Mouse (Mus musculus) liver, embryonic 15.5 days (tissue): ENCODE measurements around the gene Gm12394. TPM values are rescaled to one million over a fixed set of nuclear protein-coding genes. Genes with fewer than 3 reads are reported as not detected.
"Not testable (repeated sequence)": the region's sequence is repeated elsewhere in the genome, so short reads cannot be mapped to it uniquely, and the experiment has no call there.

Experiments used
- ATAC-seq: fragments of 200-750 bp; cut with Nextera tagmentation; 2 replicates; pipeline ENCODE4 v1.8.0; 2017; ENCODE audit warnings: moderate number of reproducible peaks, mild to moderate bottlenecking, moderate library complexity; ENCODE audit not compliant: insufficient read depth
- H3K27ac ChIP-seq: fragments of 300-500 bp; sonication (generic); replicated peaks from 2 replicates; pipeline ENCODE4 v1.5.1; 2015; ENCODE audit warnings: mild to moderate bottlenecking, inconsistent platforms
- H3K27me3 ChIP-seq: fragments of 300-500 bp; sonication (generic); 2 replicates; pipeline ENCODE4 v1.6.1; 2015; ENCODE audit warnings: mild to moderate bottlenecking, inconsistent platforms
- H3K36me3 ChIP-seq: fragments of 300-500 bp; sonication (generic); replicated peaks from 2 replicates; pipeline ENCODE4 v1.6.1; 2015; ENCODE audit warnings: moderate library complexity, mild to moderate bottlenecking, inconsistent platforms
- H3K4me1 ChIP-seq: fragments of 300-500 bp; sonication (generic); replicated peaks from 2 replicates; pipeline ENCODE4 v1.6.1; 2015; ENCODE audit warnings: inconsistent platforms
- H3K4me2 ChIP-seq: fragments of 300-500 bp; sonication (generic); 2 replicates; pipeline ENCODE4 v1.6.1; 2015; ENCODE audit warnings: moderate library complexity, mild to moderate bottlenecking, inconsistent platforms
- H3K4me3 ChIP-seq: fragments of 300-500 bp; sonication (generic); replicated peaks from 2 replicates; pipeline ENCODE4 v1.5.1; 2015; ENCODE audit warnings: mild to moderate bottlenecking, inconsistent platforms
- H3K9ac ChIP-seq: fragments of 300-500 bp; sonication (generic); 2 replicates; pipeline ENCODE4 v1.6.1; 2015; ENCODE audit warnings: moderate library complexity, mild to moderate bottlenecking, inconsistent platforms
- H3K9me3 ChIP-seq: fragments of 300-500 bp; sonication (generic); replicated peaks from 2 replicates; pipeline ENCODE4 v1.6.1; 2016; ENCODE audit warnings: inconsistent platforms
- WGBS: fragments of 180-500 bp; shearing (Covaris S2); methylation state at CpG from one replicate; pipeline ENCODE4 v1.1.7; 2015; ENCODE audit warnings: mixed read lengths; ENCODE audit not compliant: insufficient replicate concordance; 5-methylcytosine and 5-hydroxymethylcytosine counted together
- polyA plus RNA-seq: library from polyadenylated mRNA; unstranded; fragments of >200 nt; fragmentation: Nextera tagmentation; extraction: Ambion mirVana; gene quantifications from 2 replicates; pipeline ENCODE4 v1.2.1, GENCODE M21; 2015

The Gm12394 gene
- polyA plus RNA-seq, 1 experiment from 2014 or later: not detected

- WGBS: 39% methylated on average over 5 of the region's 5 CpGs
- peak; percentile 55 for ATAC-seq
- H3K27ac ChIP-seq: peak overlapping the region; percentile 89
- peak overlapping the region; percentile 36 for H3K4me3 ChIP-seq
- H3K9ac ChIP-seq: peak overlapping the region; percentile 47
- H3K9me3 ChIP-seq, H3K36me3 ChIP-seq, H3K27me3 ChIP-seq: not testable (repeated sequence)
- H3K4me1 ChIP-seq: peaks cover 77% of the 10 kb centered on the region
- peak overlapping the region; percentile 50 for H3K4me2 ChIP-seq
Measured at GRCm38 (mm10) chr4:42863487-42863886, 6.9 kb upstream of the Gm12394 start.

DNA sequence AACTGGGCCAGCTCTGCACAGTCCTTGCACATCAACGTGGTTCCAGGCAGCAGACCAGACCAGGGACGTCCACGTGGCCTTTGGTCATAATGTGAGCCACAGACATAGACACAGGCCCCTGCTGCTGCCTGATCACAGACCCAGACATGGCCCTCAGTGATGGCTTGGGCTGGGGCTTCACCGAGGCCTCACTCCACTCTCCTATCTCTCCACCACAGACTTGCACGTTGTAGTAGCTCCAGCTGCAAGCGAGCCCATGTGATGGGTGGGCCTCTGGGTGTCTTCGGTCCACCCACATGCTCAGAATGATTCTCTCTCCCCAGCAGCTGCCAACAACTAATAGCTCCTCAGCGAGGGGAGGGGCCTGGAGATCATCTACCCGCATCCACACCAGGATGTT, 3.9 kb upstream of the Gm12394 start:
- H3K36me3 ChIP-seq, H3K27me3 ChIP-seq, H3K9me3 ChIP-seq: not testable (repeated sequence)
- Histone ChIP-seq H3K4me3 (peak overlapping the region; percentile 27; the same call in 1 of the 2 replicates), H3K4me2 (peak overlapping the region; percentile 59), H3K27ac (peak overlapping the region; percentile 97), H3K4me1 (peaks cover 47% of the 10 kb centered on the region), H3K9ac (peak overlapping the region; percentile 61)
- peak; percentile 100 for ATAC-seq
- 22% methylated on average over 9 of the region's 9 CpGs for WGBS

DNA sequence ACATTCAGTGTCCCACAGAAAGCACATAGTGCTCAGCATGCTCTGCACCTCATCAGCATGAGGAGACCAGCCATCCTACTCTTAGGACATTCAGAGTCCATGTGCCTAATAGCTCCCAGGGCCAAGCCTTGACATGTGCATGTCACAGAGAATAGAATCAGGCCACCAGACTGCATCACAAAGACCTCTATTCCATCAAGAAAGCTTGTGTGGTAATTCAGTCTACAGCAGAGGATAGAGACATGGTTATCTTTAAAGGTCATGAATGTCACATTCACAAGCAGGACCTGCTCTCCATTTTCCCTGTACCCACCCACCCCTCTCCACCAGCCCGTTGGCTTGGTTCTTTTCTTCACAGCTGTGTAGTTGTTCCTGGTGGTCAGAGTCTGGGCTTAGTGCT, 2.8 kb downstream of the Gm12394 start, which contains the start of gene Fam205a1:
TSS of gene Fam205a1 (minus strand) at position 101 of the 400 bp plus-strand sequence.
- not testable (repeated sequence) for H3K4me1 ChIP-seq, H3K27me3 ChIP-seq, H3K9me3 ChIP-seq, H3K27ac ChIP-seq, H3K9ac ChIP-seq, H3K4me3 ChIP-seq, ATAC-seq, H3K4me2 ChIP-seq, H3K36me3 ChIP-seq
- WGBS: 94% methylated on average over 1 of the region's 1 CpGs

- not testable (repeated sequence) for ATAC-seq, H3K4me2 ChIP-seq
Measured at GRCm38 (mm10) chr4:42773893-42774292, 82.7 kb downstream of the Gm12394 start, which contains the start of gene Ccl21a. Ccl21a (minus strand) TSS chr4:42773993.

DNA sequence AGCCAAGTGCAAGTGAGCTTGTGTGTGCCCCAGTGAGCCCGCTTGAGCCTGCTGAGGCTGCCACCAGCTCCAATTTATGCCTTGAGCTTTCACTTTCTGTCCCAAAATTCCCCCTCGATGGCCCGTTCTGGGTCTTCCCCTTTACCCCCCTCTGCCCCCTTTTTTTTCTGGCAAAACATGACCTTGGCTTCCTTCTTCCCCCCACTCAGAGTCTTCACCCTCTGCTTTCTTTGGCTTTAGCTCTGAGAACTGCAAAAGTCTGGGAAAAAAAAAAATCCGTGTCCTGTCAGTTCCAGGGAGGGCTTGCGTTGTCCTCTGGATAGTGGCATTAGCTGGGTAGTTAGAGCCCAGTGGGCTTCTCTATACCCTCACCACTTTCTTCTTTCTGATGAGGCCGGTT, 100.1 kb downstream of the Gm12394 start, which contains the start of gene Ccl19:
TSS of gene Ccl19 (minus strand) at position 101 of the 400 bp plus-strand sequence.
- H3K4me2 ChIP-seq: not testable (repeated sequence)

More at GRCm38 (mm10) chr4:42773893-42774292, 82.7 kb downstream of the Gm12394 start, which contains the start of gene Ccl21a:
- H3K27me3 ChIP-seq, H3K4me3 ChIP-seq, H3K9me3 ChIP-seq, H3K4me1 ChIP-seq, H3K36me3 ChIP-seq, H3K9ac ChIP-seq, H3K27ac ChIP-seq: not testable (repeated sequence)
- WGBS: no CpG with 5 or more reads among the region's 5 CpGs

GRCm38 (mm10) chr4:42735245-42735644, 121.3 kb downstream of the Gm12394 start, which contains the start of gene 4930578G10Rik:
4930578G10Rik (plus strand) TSS chr4:42735545.
- not testable (repeated sequence) for ATAC-seq, H3K27ac ChIP-seq
- no CpG with 5 or more reads among the region's 13 CpGs for WGBS

More for the DNA sequence above, 100.1 kb downstream of the Gm12394 start, which contains the start of gene Ccl19:
- not testable (repeated sequence) for H3K27ac ChIP-seq, H3K4me1 ChIP-seq, H3K9ac ChIP-seq, H3K9me3 ChIP-seq, H3K36me3 ChIP-seq, ATAC-seq, H3K27me3 ChIP-seq, H3K4me3 ChIP-seq
- no CpG with 5 or more reads among the region's 6 CpGs for WGBS

More at GRCm38 (mm10) chr4:42735245-42735644, 121.3 kb downstream of the Gm12394 start, which contains the start of gene 4930578G10Rik:
- not testable (repeated sequence) for H3K9ac ChIP-seq, H3K36me3 ChIP-seq, H3K4me2 ChIP-seq, H3K4me3 ChIP-seq, H3K9me3 ChIP-seq, H3K27me3 ChIP-seq, H3K4me1 ChIP-seq

Other genes starting within 250 kb of the Gm12394 start
- gene Gm10591, start 244.6 kb downstream of the Gm12394 start, polyA plus RNA-seq: not detected in 2 replicates
- not detected in 2 replicates for gene Gm2564, start 227.1 kb downstream of the Gm12394 start, polyA plus RNA-seq
- not detected in 2 replicates for gene Ccl27b, start 201.5 kb downstream of the Gm12394 start, polyA plus RNA-seq
- gene Il11ra2, start 194.9 kb downstream of the Gm12394 start, polyA plus RNA-seq: not detected in 2 replicates
- not detected in 2 replicates for gene 4930578G10Rik, start 121.2 kb downstream of the Gm12394 start, polyA plus RNA-seq
- not detected in 2 replicates for gene Ccl19, start 100.2 kb downstream of the Gm12394 start, polyA plus RNA-seq
- 0.41 and 1.0 TPM in 2 replicates for gene Ccl21a, start 82.8 kb downstream of the Gm12394 start, polyA plus RNA-seq
- gene Fam205a1, start 2.9 kb downstream of the Gm12394 start, polyA plus RNA-seq: 0.15 TPM in 2 replicates
- 0.35 and 0.61 TPM in 2 replicates for gene Fam205c, start 17.5 kb upstream of the Gm12394 start, polyA plus RNA-seq
- 0.12 and 0.16 TPM in 2 replicates for gene Phf24, start 59.9 kb upstream of the Gm12394 start, polyA plus RNA-seq
- 1.2 and 1.5 TPM in 2 replicates for gene Dnajb5, start 93.0 kb upstream of the Gm12394 start, polyA plus RNA-seq
- 0.24 TPM in 1 of 2 replicates, not detected in the other for gene 1700022I11Rik, start 112.8 kb upstream of the Gm12394 start, polyA plus RNA-seq
- 202 and 204 TPM in 2 replicates for gene Vcp, start 143.7 kb upstream of the Gm12394 start, polyA plus RNA-seq
- gene Fancg, start 153.7 kb upstream of the Gm12394 start, polyA plus RNA-seq: 10.4 TPM in 2 replicates
- gene Pigo, start 169.0 kb upstream of the Gm12394 start, polyA plus RNA-seq: 14.8 and 15.1 TPM in 2 replicates
- gene Stoml2, start 174.9 kb upstream of the Gm12394 start, polyA plus RNA-seq: 187 and 204 TPM in 2 replicates
- 41.2 and 51.3 TPM in 2 replicates for gene Fam214b, start 189.4 kb upstream of the Gm12394 start, polyA plus RNA-seq
- gene Unc13b, start 202.2 kb upstream of the Gm12394 start, polyA plus RNA-seq: 0.40 and 0.45 TPM in 2 replicates